Mouse (Mus musculus): ENCODE measurements around the gene Smim10l2a. TPM values are rescaled to one million over a fixed set of nuclear protein-coding genes. Genes with fewer than 3 reads are reported as not detected.

Gene Smim10l2a
- polyA plus RNA-seq, 1 experiment from 2014 or later: 4.1 TPM

DNA sequence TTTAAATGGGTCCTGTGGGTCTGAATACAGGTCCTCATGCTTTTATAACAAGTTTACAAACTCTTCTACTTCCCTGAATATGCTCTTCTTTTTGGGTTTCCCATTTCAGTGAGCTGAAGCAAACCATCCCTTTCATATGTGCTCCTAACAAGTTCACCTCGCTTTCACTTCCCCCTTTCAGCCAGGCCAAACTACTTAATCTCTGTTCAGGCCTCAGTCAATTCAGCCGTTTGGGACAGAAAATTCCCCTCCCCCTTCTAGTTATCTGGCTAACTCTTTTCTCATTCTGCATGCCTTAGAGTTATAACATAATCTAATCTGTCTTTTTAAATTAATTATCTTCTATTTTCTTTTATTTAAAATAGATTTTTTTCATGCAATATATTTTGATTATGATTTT is 30.3 kb downstream of the Smim10l2a start:
- no peak overlapping the region for H3K9ac ChIP-seq (replicated peaks; ENCODE audit: low read depth, low read length)
- no peak for ATAC-seq (ENCODE audit: insufficient number of reproducible peaks, insufficient read depth, low FRiP score, low read depth)
- H3K27me3 ChIP-seq (ENCODE audit: control insufficient read depth, insufficient read depth, low read length): no peaks in the 10 kb centered on the region
- H3K4me3 ChIP-seq (ENCODE audit: low read depth, low read length): no peak overlapping the region
- 29% methylated on average over 2 of the region's 2 CpGs for WGBS
- H3K27ac ChIP-seq (ENCODE audit: low read length): no peak overlapping the region
- no peaks in the 10 kb centered on the region for H3K36me3 ChIP-seq (ENCODE audit: control insufficient read depth, insufficient read depth, low read length)
- H3K9me3 ChIP-seq (ENCODE audit: control insufficient read depth, low read depth, low read length): no peaks in the 10 kb centered on the region
- no peaks in the 10 kb centered on the region for H3K4me1 ChIP-seq (ENCODE audit: control insufficient read depth, insufficient read depth, low read length)
- no peak overlapping the region for H3K4me2 ChIP-seq (replicated peaks; ENCODE audit: low read depth, low read length)

DNA sequence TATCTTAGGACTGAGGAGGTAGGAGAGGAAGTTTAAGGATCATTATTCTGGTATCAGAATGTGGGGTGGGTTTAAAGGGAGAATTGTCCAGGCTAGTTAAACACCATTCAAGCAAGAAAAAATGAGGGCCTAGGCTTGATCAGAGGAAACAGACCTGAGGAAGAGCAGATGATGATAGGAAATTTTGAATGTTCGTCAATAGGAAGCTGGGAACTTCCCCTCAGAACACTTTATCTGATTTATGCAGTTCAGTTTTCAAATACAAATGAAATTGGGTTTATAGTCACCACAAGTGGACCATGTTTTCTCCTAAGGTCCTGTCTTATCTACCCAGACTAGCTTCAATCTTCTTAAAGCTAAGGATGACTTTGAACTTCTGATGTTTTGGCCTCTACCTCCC is 31.1 kb downstream of the Smim10l2a start:
- 54% methylated on average over 1 of the region's 1 CpGs for WGBS
- no peaks in the 10 kb centered on the region for H3K27me3 ChIP-seq (ENCODE audit: control insufficient read depth, insufficient read depth, low read length)
- no peaks in the 10 kb centered on the region for H3K4me1 ChIP-seq (ENCODE audit: control insufficient read depth, insufficient read depth, low read length)
- H3K36me3 ChIP-seq (ENCODE audit: control insufficient read depth, insufficient read depth, low read length): no peaks in the 10 kb centered on the region
- H3K4me2 ChIP-seq (replicated peaks; ENCODE audit: low read depth, low read length): no peak overlapping the region
- no peak for ATAC-seq (ENCODE audit: insufficient number of reproducible peaks, insufficient read depth, low FRiP score, low read depth)
- no peak overlapping the region for H3K9ac ChIP-seq (replicated peaks; ENCODE audit: low read depth, low read length)
- H3K9me3 ChIP-seq (ENCODE audit: control insufficient read depth, low read depth, low read length): no peaks in the 10 kb centered on the region
- H3K27ac ChIP-seq (ENCODE audit: low read length): no peak overlapping the region
- no peak overlapping the region for H3K4me3 ChIP-seq (ENCODE audit: low read depth, low read length)

DNA sequence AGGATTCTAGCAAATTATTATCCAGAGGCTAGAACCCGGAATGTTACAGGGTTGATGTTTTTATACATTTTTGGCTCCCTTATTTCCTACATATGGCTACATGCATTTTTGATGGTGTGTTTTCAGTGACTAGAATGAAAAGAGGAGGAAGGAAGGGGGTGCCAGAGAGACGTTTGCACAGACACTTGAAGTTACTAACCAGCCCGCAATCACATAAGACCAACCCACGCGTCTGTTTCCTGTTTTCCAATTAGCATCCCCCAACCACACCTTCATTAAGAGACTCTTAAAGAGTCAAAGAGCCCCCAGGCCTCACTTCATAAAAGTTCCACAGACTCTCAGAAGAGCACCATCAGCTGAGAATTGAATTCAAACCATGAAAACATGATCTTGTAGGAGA is 31.7 kb downstream of the Smim10l2a start:
- 80% methylated on average over 5 of the region's 5 CpGs for WGBS
- H3K9ac ChIP-seq (replicated peaks; ENCODE audit: low read depth, low read length): no peak overlapping the region

DNA sequence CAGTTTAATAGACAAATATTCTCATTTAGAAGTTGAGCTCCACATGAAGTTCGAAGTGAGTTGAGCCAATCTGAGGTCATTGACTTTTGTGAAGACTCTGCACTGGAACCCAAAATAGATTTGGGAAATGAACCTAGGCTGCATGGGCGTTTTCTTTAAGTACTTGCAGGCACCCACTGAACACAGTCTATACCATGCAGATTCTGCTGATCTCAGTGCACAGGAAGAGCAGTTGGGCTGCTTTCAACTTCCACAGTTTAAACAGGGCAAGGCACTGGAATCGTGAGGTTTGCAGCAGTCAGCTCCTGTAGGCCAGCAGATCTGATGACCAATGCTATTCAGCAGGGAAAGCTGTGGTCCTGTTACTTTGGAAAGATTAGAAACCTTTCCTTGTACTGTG is 41.9 kb downstream of the Smim10l2a start:
- Histone ChIP-seq H3K36me3 (ENCODE audit: control insufficient read depth, insufficient read depth, low read length) (no peaks in the 10 kb centered on the region), H3K4me1 (ENCODE audit: control insufficient read depth, insufficient read depth, low read length) (no peaks in the 10 kb centered on the region), H3K4me3 (ENCODE audit: low read depth, low read length) (no peak overlapping the region), H3K27ac (ENCODE audit: low read length) (no peak overlapping the region), H3K9ac (replicated peaks; ENCODE audit: low read depth, low read length) (no peak overlapping the region), H3K27me3 (ENCODE audit: control insufficient read depth, insufficient read depth, low read length) (no peaks in the 10 kb centered on the region), H3K9me3 (ENCODE audit: control insufficient read depth, low read depth, low read length) (no peaks in the 10 kb centered on the region), H3K4me2 (replicated peaks; ENCODE audit: low read depth, low read length) (no peak overlapping the region)
- ATAC-seq (ENCODE audit: insufficient number of reproducible peaks, insufficient read depth, low FRiP score, low read depth): no peak
- WGBS: 66% methylated on average over 3 of the region's 3 CpGs

More for the DNA sequence above, 31.7 kb downstream of the Smim10l2a start:
- no peaks in the 10 kb centered on the region for H3K4me1 ChIP-seq (ENCODE audit: control insufficient read depth, insufficient read depth, low read length)
- ATAC-seq (ENCODE audit: insufficient number of reproducible peaks, insufficient read depth, low FRiP score, low read depth): no peak
- H3K27ac ChIP-seq (ENCODE audit: low read length): no peak overlapping the region
- H3K4me3 ChIP-seq (ENCODE audit: low read depth, low read length): no peak overlapping the region
- H3K36me3 ChIP-seq (ENCODE audit: control insufficient read depth, insufficient read depth, low read length): no peaks in the 10 kb centered on the region
- no peaks in the 10 kb centered on the region for H3K27me3 ChIP-seq (ENCODE audit: control insufficient read depth, insufficient read depth, low read length)
- no peaks in the 10 kb centered on the region for H3K9me3 ChIP-seq (ENCODE audit: control insufficient read depth, low read depth, low read length)
- no peak overlapping the region for H3K4me2 ChIP-seq (replicated peaks; ENCODE audit: low read depth, low read length)

DNA sequence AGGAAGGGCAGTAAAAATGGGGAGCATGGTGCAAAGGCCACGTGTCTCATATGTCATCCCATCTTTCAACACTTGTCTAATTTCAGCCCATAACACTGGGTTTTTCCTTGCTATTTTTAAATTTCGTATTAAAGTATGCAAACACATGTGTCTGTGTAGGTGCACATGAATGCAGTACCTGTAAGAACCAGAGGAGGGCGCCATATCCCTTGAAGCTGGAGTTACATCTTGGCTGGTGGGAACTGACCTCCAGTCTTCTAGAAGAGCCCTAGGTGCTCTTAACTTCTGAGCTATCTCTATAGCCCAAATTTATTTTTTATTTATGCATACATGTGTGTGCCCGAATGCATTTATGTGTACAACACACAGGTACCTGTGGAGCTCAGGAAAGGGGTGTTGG is 43.2 kb downstream of the Smim10l2a start:
- H3K4me2 ChIP-seq (replicated peaks; ENCODE audit: low read depth, low read length): no peak overlapping the region
- no peaks in the 10 kb centered on the region for H3K36me3 ChIP-seq (ENCODE audit: control insufficient read depth, insufficient read depth, low read length)
- no peaks in the 10 kb centered on the region for H3K9me3 ChIP-seq (ENCODE audit: control insufficient read depth, low read depth, low read length)
- no peaks in the 10 kb centered on the region for H3K27me3 ChIP-seq (ENCODE audit: control insufficient read depth, insufficient read depth, low read length)
- H3K4me3 ChIP-seq (ENCODE audit: low read depth, low read length): no peak overlapping the region
- H3K9ac ChIP-seq (replicated peaks; ENCODE audit: low read depth, low read length): no peak overlapping the region
- H3K27ac ChIP-seq (ENCODE audit: low read length): no peak overlapping the region
- no peaks in the 10 kb centered on the region for H3K4me1 ChIP-seq (ENCODE audit: control insufficient read depth, insufficient read depth, low read length)
- ATAC-seq (ENCODE audit: insufficient number of reproducible peaks, insufficient read depth, low FRiP score, low read depth): no peak
- 73% methylated on average over 4 of the region's 4 CpGs for WGBS

Other genes with a start within 250 kb of the Smim10l2a start
- gene 3830403N18Rik, start 238.0 kb upstream of the Smim10l2a start, polyA plus RNA-seq (2014; fragmentation: Nextera tagmentation; extraction: Ambion mirVana): 1.3 and 1.4 TPM in 2 replicates
- not detected in 2 replicates for gene Gm773, start 161.7 kb upstream of the Smim10l2a start, polyA plus RNA-seq (2014; fragmentation: Nextera tagmentation; extraction: Ambion mirVana)
- gene Zfp449, start 28.2 kb upstream of the Smim10l2a start, polyA plus RNA-seq (2014; fragmentation: Nextera tagmentation; extraction: Ambion mirVana): 11.4 and 13.9 TPM in 2 replicates
- 3.0 and 4.6 TPM in 2 replicates for gene Gm2174, start 73.4 kb downstream of the Smim10l2a start, polyA plus RNA-seq (2014; fragmentation: Nextera tagmentation; extraction: Ambion mirVana)
- 28.0 and 30.7 TPM in 2 replicates for gene Ints6l, start 80.3 kb downstream of the Smim10l2a start, polyA plus RNA-seq (2014; fragmentation: Nextera tagmentation; extraction: Ambion mirVana)
- not detected in 2 replicates for gene Gm10477, start 150.2 kb downstream of the Smim10l2a start, polyA plus RNA-seq (2014; fragmentation: Nextera tagmentation; extraction: Ambion mirVana)
- not detected in 2 replicates for gene Gm648, start 175.0 kb downstream of the Smim10l2a start, polyA plus RNA-seq (2014; fragmentation: Nextera tagmentation; extraction: Ambion mirVana)
- 28.8 and 29.5 TPM in 2 replicates for gene Mmgt1, start 223.5 kb downstream of the Smim10l2a start, polyA plus RNA-seq (2014; fragmentation: Nextera tagmentation; extraction: Ambion mirVana)
- gene Slc9a6, start 235.2 kb downstream of the Smim10l2a start, polyA plus RNA-seq (2014; fragmentation: Nextera tagmentation; extraction: Ambion mirVana): 11.9 and 12.4 TPM in 2 replicates